Mouse (Mus musculus): ENCODE data around the gene Hoxb13. TPM values are rescaled to one million over a fixed set of nuclear protein-coding genes. Genes with fewer than 3 reads are reported as not detected.

Gene Hoxb13
- total and polyA plus RNA-seq, 2 experiments from 2014 or later = not detected

- no peak overlapping the region for H3K4me2 ChIP-seq (ENCODE audit: low read depth, low read length)
- H3K27ac ChIP-seq = no peak overlapping the region
- peaks cover 96% of the 10 kb centered on the region for H3K27me3 ChIP-seq (ENCODE audit: insufficient read depth, low read length)
- no peak overlapping the region for H3K4me3 ChIP-seq (ENCODE audit: low read length)
- 2% methylated on average over 20 of the region's 20 CpGs for WGBS
- DNase-seq (ENCODE audit: low spot score) = no peak
- no peak overlapping the region for H3K9ac ChIP-seq (replicated peaks; ENCODE audit: low read length)
- no peaks in the 10 kb centered on the region for H3K36me3 ChIP-seq (ENCODE audit: insufficient read depth, low read length)
- no peak for TF ChIP-seq CTCF (IDR thresholded peaks at IDR 0.05; ENCODE audit: low read depth)
- H3K9me3 ChIP-seq (ENCODE audit: low read length) = no peaks in the 10 kb centered on the region
- no peak for ATAC-seq
- H3K4me1 ChIP-seq (ENCODE audit: insufficient read depth, low read length) = no peaks in the 10 kb centered on the region
These were observed 23.3 kb upstream of the Hoxb13 start for GRCm38 (mm10) chr11:96170711-96171379.

- Histone ChIP-seq H3K4me3 (ENCODE audit: low read length) (no peak overlapping the region), H3K9me3 (ENCODE audit: low read length) (no peaks in the 10 kb centered on the region), H3K27ac (no peak overlapping the region), H3K4me1 (ENCODE audit: insufficient read depth, low read length) (no peaks in the 10 kb centered on the region), H3K4me2 (ENCODE audit: low read depth, low read length) (no peak overlapping the region), H3K9ac (replicated peaks; ENCODE audit: low read length) (no peak overlapping the region), H3K36me3 (ENCODE audit: insufficient read depth, low read length) (no peaks in the 10 kb centered on the region), H3K27me3 (ENCODE audit: insufficient read depth, low read length) (peaks cover 96% of the 10 kb centered on the region)
- no peak for TF ChIP-seq CTCF (IDR thresholded peaks at IDR 0.05; ENCODE audit: low read depth)
- ATAC-seq = no peak
- WGBS = 7% methylated on average over 3 of the region's 3 CpGs
- DNase-seq (ENCODE audit: low spot score) = no peak
These were observed 22.5 kb upstream of the Hoxb13 start for GRCm38 (mm10) chr11:96171601-96172000.

- H3K27me3 ChIP-seq (ENCODE audit: insufficient read depth, low read length) = peaks cover 96% of the 10 kb centered on the region
- no peak overlapping the region for H3K9ac ChIP-seq (replicated peaks; ENCODE audit: low read length)
- H3K36me3 ChIP-seq (ENCODE audit: insufficient read depth, low read length) = no peaks in the 10 kb centered on the region
- no peak overlapping the region for H3K4me2 ChIP-seq (ENCODE audit: low read depth, low read length)
- H3K4me3 ChIP-seq (ENCODE audit: low read length) = no peak overlapping the region
- ATAC-seq (no peak), DNase-seq (ENCODE audit: low spot score) (no peak)
- no peak overlapping the region for H3K27ac ChIP-seq
- H3K9me3 ChIP-seq (ENCODE audit: low read length) = no peaks in the 10 kb centered on the region
- TF ChIP-seq CTCF (IDR thresholded peaks at IDR 0.05; ENCODE audit: low read depth) = no peak
- no peaks in the 10 kb centered on the region for H3K4me1 ChIP-seq (ENCODE audit: insufficient read depth, low read length)
- WGBS = 1% methylated on average over 25 of the region's 25 CpGs
These were observed 21.4 kb upstream of the Hoxb13 start for GRCm38 (mm10) chr11:96172511-96173287.

- Histone ChIP-seq H3K27me3 (ENCODE audit: insufficient read depth, low read length) (peaks cover 97% of the 10 kb centered on the region), H3K36me3 (ENCODE audit: insufficient read depth, low read length) (no peaks in the 10 kb centered on the region), H3K4me3 (ENCODE audit: low read length) (no peak overlapping the region), H3K9me3 (ENCODE audit: low read length) (no peaks in the 10 kb centered on the region), H3K4me2 (ENCODE audit: low read depth, low read length) (no peak overlapping the region), H3K27ac (no peak overlapping the region), H3K4me1 (ENCODE audit: insufficient read depth, low read length) (no peaks in the 10 kb centered on the region), H3K9ac (replicated peaks; ENCODE audit: low read length) (no peak overlapping the region)
- ATAC-seq (no peak), DNase-seq (ENCODE audit: low spot score) (no peak)
- no peak for TF ChIP-seq CTCF (IDR thresholded peaks at IDR 0.05; ENCODE audit: low read depth)
- under 1% methylated on average over 16 of the region's 16 CpGs for WGBS
These were observed 20.8 kb upstream of the Hoxb13 start for GRCm38 (mm10) chr11:96173288-96173840.

GRCm38 (mm10) chr11:96174881-96175280 lies 19.2 kb upstream of the Hoxb13 start:
- no peak for DNase-seq (ENCODE audit: low spot score)
- no peak for TF ChIP-seq CTCF (IDR thresholded peaks at IDR 0.05; ENCODE audit: low read depth)
- 0% methylated on average over 6 of the region's 6 CpGs for whole genome bisulfite sequencing
- peaks cover 97% of the 10 kb centered on the region for H3K27me3 ChIP-seq (ENCODE audit: insufficient read depth, low read length)
- H3K27ac ChIP-seq = no peak overlapping the region
- ATAC-seq = no peak
- no peaks in the 10 kb centered on the region for H3K9me3 ChIP-seq (ENCODE audit: low read length)
- no peak overlapping the region for H3K4me2 ChIP-seq (ENCODE audit: low read depth, low read length)
- H3K4me3 ChIP-seq (ENCODE audit: low read length) = no peak overlapping the region
- H3K9ac ChIP-seq (replicated peaks; ENCODE audit: low read length) = no peak overlapping the region
- no peaks in the 10 kb centered on the region for H3K36me3 ChIP-seq (ENCODE audit: insufficient read depth, low read length)
- no peaks in the 10 kb centered on the region for H3K4me1 ChIP-seq (ENCODE audit: insufficient read depth, low read length)

- H3K9ac ChIP-seq (replicated peaks; ENCODE audit: low read length) = no peak overlapping the region
- DNase-seq (ENCODE audit: low spot score) = no peak
- no peaks in the 10 kb centered on the region for H3K36me3 ChIP-seq (ENCODE audit: insufficient read depth, low read length)
- H3K4me3 ChIP-seq (ENCODE audit: low read length) = no peak overlapping the region
- TF ChIP-seq CTCF (IDR thresholded peaks at IDR 0.05; ENCODE audit: low read depth) = no peak
- no peak for ATAC-seq
- WGBS = 1% methylated on average over 17 of the region's 17 CpGs
- H3K4me1 ChIP-seq (ENCODE audit: insufficient read depth, low read length) = no peaks in the 10 kb centered on the region
- H3K27ac ChIP-seq = no peak overlapping the region
- no peaks in the 10 kb centered on the region for H3K9me3 ChIP-seq (ENCODE audit: low read length)
- H3K4me2 ChIP-seq (ENCODE audit: low read depth, low read length) = no peak overlapping the region
- peaks cover 97% of the 10 kb centered on the region for H3K27me3 ChIP-seq (ENCODE audit: insufficient read depth, low read length)
These were observed 18.6 kb upstream of the Hoxb13 start for GRCm38 (mm10) chr11:96175511-96175910.
